Mouse (Mus musculus) lung, adult 2 months (tissue): ENCODE measurements around the gene Ugt1a9.

Experiments used
- CTCF ChIP-seq: fragments of 200-500 bp; IDR thresholded peaks from 2 replicates; pipeline ENCODE4 v1.5.1; 2011; ENCODE audit warnings: mild to moderate bottlenecking, low read length, control low read depth; ENCODE audit not compliant: insufficient read depth
- POLR2A ChIP-seq: fragments of 200-500 bp; IDR thresholded peaks from 2 replicates; pipeline ENCODE4 v1.6.1; 2011; ENCODE audit warnings: low read depth, mild to moderate bottlenecking, control low read depth, low read length, borderline replicate concordance; ENCODE audit errors: extremely low read depth

DNA sequence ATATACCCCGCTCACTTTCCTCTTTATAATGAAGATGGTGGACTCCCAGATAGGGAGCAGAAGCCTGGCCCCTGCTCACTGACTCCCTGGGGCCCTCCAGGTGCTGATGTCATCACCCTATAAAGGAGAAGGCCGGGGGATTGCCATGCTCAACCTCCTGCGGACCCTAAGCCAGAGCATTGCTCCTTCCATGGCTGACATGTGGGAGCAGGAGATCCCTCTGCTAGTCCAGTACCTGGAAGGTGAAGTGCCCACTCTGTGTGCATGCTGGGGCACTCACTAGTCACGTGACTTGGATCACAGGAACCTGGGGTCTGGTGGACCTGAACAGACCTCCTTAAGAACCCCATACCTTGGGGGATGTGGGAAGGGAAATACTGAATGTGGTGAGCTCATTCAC, 170.0 kb downstream of the Ugt1a9 start:
- TF ChIP-seq CTCF, result no peak
- no peak for TF ChIP-seq POLR2A
